In genomic region chr11:22607645-22608044, GRCm38 (mm10) we compare ENCODE assay signal across 28 mouse cellular contexts.
"Had no signal": no experiment of that assay in that cellular context is flagged by ENCODE, and none has a peak within 500 bp of the region (broad histone marks: within the 10 kb centered on the region; RNA-seq: fewer than 3 reads in every experiment).

No protein-coding gene starts in this region.

- H3K4me2 ChIP-seq: heart, embryonic 12.5 days; hindbrain, embryonic 13.5 days; hindbrain, embryonic 15.5 days; kidney, embryonic 15.5 days; limb, embryonic 12.5 days; liver, embryonic 11.5 days; liver, embryonic 13.5 days; liver, embryonic 15.5 days had no signal

- ATAC-seq: hindbrain, postnatal 0 days; intestine, embryonic 16.5 days had no signal

- H3K27me3 ChIP-seq: heart, embryonic 12.5 days; hindbrain, embryonic 13.5 days; hindbrain, embryonic 15.5 days; kidney, embryonic 15.5 days; limb, embryonic 12.5 days had no signal

- H3K36me3 ChIP-seq: heart, embryonic 10.5 days; heart, embryonic 12.5 days; hindbrain, embryonic 10.5 days; hindbrain, embryonic 13.5 days; hindbrain, embryonic 15.5 days; kidney, embryonic 15.5 days; limb, embryonic 10.5 days; limb, embryonic 12.5 days; liver, embryonic 13.5 days; liver, embryonic 15.5 days had no signal

- H3K27ac ChIP-seq: gastrocnemius, adult 2 months; heart, embryonic 10.5 days; hindbrain, embryonic 10.5 days; hindbrain, embryonic 13.5 days; hindbrain, embryonic 15.5 days; hindbrain, postnatal 0 days; kidney, embryonic 15.5 days; kidney, postnatal 0 days; limb, embryonic 10.5 days; limb, embryonic 12.5 days; liver, embryonic 13.5 days; liver, embryonic 15.5 days had no signal

- H3K9me3 ChIP-seq: heart, embryonic 10.5 days; heart, embryonic 12.5 days; hindbrain, embryonic 10.5 days; hindbrain, embryonic 13.5 days; hindbrain, embryonic 15.5 days; kidney, embryonic 15.5 days; limb, embryonic 10.5 days; limb, embryonic 12.5 days; liver, embryonic 13.5 days; liver, embryonic 15.5 days had no signal

- H3K9ac ChIP-seq: heart, embryonic 12.5 days; hindbrain, embryonic 13.5 days; hindbrain, embryonic 15.5 days; kidney, embryonic 15.5 days; limb, embryonic 12.5 days; liver, embryonic 13.5 days; liver, embryonic 15.5 days had no signal

- DNase-seq: gastrocnemius, adult 2 months; gastrocnemius, postnatal 10 days; gastrocnemius, postnatal 25 days; heart, adult 18-20 months; heart, postnatal 10 days; heart, postnatal 4 days; kidney, adult 11 months; kidney, adult 2 months; kidney, adult 9 months; kidney, postnatal 14 days; kidney, postnatal 36 days; layer of hippocampus, adult 9-11 months; layer of hippocampus, postnatal 36 days; liver; liver, embryonic 13.5 days had no signal

- H3K4me3 ChIP-seq: gastrocnemius, adult 2 months; heart, embryonic 10.5 days; heart, embryonic 12.5 days; hindbrain, embryonic 10.5 days; hindbrain, embryonic 13.5 days; hindbrain, embryonic 15.5 days; kidney, embryonic 15.5 days; limb, embryonic 10.5 days; limb, embryonic 12.5 days; liver, embryonic 13.5 days; liver, embryonic 15.5 days had no signal
